Mouse (Mus musculus): ENCODE measurements around the gene Amigo3.

Amigo3 gene

GRCm38 (mm10) chr9:108083561-108083960 lies 30.6 kb downstream of the Amigo3 start:
- no peak for DNase-seq (ENCODE audit: extremely low spot score)

DNA sequence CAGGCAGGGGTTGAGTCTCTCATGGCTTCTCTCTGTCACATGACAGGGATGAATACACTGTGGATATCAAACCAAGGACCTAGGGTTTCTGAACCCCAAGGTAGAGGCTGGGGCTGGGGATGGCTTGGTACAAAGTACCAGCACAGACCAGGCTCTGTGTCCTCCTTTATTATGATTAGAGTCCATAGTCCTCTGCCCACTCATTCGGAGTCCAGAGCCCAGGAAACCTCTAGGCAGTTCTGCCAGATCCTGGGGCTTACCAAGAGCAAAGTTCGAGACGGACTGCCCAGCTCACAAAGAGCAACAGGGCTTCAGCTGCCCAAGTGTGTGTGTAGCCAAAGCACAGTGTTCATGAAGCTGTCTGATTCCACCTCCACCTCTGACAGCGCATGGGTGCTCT lies 32.3 kb downstream of the Amigo3 start:
- DNase-seq (ENCODE audit: extremely low spot score), result no peak

DNA sequence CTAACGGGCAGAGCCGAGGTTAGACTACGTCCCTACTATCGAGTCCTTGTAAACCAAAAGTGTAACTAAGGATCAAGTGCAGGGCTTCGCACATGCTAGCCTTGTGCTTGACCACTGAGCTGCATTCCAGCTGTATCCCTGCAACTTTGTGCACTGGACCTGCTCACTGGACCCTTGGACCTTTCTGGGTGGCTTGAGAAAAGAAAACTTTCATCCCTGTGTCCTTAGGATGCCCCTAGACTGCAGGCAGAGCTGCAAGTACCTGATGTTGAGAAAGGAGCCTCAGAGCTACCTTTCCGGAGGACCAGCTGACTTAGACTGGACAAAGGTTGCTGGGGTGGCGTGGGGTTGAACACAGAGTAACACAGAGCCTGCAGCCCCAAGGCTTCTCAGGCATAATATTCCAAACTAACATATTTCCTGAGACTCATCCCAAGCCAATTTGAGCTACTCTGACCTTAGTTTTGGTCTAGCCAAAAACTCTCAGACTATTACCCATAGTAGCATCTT lies 37.7 kb downstream of the Amigo3 start:
- no peak for DNase-seq (ENCODE audit: extremely low spot score)

GRCm38 (mm10) chr9:108093586-108093985 lies 40.6 kb downstream of the Amigo3 start:
- no peak for DNase-seq (ENCODE audit: extremely low spot score)

- peak; percentile 98 for DNase-seq (ENCODE audit: extremely low spot score)
These were observed 41.4 kb downstream of the Amigo3 start, which contains the start of gene Apeh for GRCm38 (mm10) chr9:108094184-108094941. TSS of gene Apeh (minus strand) at chr9:108094606.

- DNase-seq (ENCODE audit: extremely low spot score), result peak; percentile 66
These were observed 42.0 kb downstream of the Amigo3 start for GRCm38 (mm10) chr9:108094998-108095411.

GRCm38 (mm10) chr9:108095518-108095917 lies 42.6 kb downstream of the Amigo3 start:
- DNase-seq (ENCODE audit: extremely low spot score), result peak; percentile 72

DNA sequence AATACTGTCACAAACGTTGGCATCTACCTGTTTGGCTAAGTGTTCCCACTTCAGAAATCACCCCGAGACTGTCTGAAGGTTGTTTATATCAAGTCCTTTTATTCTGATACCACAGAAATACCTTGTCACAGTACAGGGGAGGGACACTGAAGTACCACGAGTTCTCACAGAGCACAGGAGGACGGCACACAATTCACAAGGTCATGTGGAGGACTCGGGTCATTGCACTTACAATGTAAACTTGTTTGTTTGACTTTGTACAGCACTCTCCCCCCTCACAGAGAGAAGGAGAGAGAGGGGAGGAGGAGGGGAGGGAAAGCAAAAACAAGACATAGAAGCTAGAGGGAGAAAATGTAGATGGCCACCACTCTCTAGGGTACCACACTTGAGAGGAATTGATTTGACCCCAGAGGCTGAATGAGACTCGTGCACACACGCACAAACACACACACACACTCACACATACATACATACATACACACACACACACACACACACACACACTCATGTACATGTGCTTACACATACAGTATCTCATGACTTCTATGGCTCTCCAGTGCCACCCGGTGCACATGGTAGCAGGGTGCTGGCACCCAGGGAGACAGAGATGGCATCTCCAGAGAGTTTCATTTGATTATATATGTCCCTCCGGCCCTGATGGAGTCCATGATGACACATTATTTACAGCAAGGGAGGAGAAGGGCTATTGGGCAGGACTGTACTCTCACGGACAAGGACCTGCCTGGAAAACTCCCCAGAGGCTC lies 43.2 kb downstream of the Amigo3 start:
- DNase-seq (ENCODE audit: extremely low spot score), result no peak

GRCm38 (mm10) chr9:108099619-108100018 lies 46.7 kb downstream of the Amigo3 start:
- no peak for DNase-seq (ENCODE audit: extremely low spot score)

GRCm38 (mm10) chr9:108104766-108105548 lies 52.0 kb downstream of the Amigo3 start:
- peak; percentile 52 for DNase-seq (ENCODE audit: extremely low spot score)

All from embryo, embryonic 9.5 days (tissue).